Mouse (Mus musculus) ES-Bruce4 (cell line): ENCODE measurements around the gene Supt5.

Experiments
- EP300 ChIP-seq: IDR thresholded peaks from 2 replicates; pipeline ENCODE4 v1.6.1; 2011; ENCODE audit warnings: low read depth, low read length; ENCODE audit not compliant: insufficient read depth
- POLR2A ChIP-seq: IDR thresholded peaks from one replicate; pipeline ENCODE4 v1.8.1; 2011; ENCODE audit warnings: low read length; ENCODE audit not compliant: insufficient read depth

- TF ChIP-seq POLR2A (no peak), EP300 (no peak)
These were observed 32.3 kb downstream of the Supt5 start for GRCm38 (mm10) chr7:28306216-28306615.
